Mouse (Mus musculus) myocyte (in vitro differentiated cells): Measurements from ENCODE around the gene Dbf4. TPM values are rescaled to one million over a fixed set of nuclear protein-coding genes. Genes with fewer than 3 reads are reported as not detected.

Source experiments
- H3K27me3 ChIP-seq: one replicate; pipeline ENCODE4 v1.6.1; 2011; ENCODE audit not compliant: control insufficient read depth, insufficient read depth, insufficient read length
- H3K36me3 ChIP-seq: one replicate; pipeline ENCODE4 v1.6.1; 2011; ENCODE audit not compliant: control insufficient read depth, insufficient read depth
- H3K4me2 ChIP-seq: one replicate; pipeline ENCODE4 v1.6.1; 2011; ENCODE audit warnings: low read depth, control low read depth
- H3K4me3 ChIP-seq: one replicate; pipeline ENCODE4 v1.5.1; 2011; ENCODE audit warnings: mild to moderate bottlenecking, control low read depth, moderate library complexity
- H3K79me2 ChIP-seq: one replicate; pipeline ENCODE4 v1.6.1; 2011; ENCODE audit not compliant: control insufficient read depth, insufficient read depth
- H3ac ChIP-seq: one replicate; pipeline ENCODE4 v1.6.1; 2011; ENCODE audit not compliant: control insufficient read depth, insufficient read length
- CEBPB ChIP-seq: IDR thresholded peaks from 2 replicates; pipeline ENCODE4 v1.6.1; 2011; ENCODE audit warnings: mild to moderate bottlenecking, moderate library complexity; ENCODE audit not compliant: poor library complexity, insufficient read depth, severe bottlenecking
- E2F4 ChIP-seq: IDR thresholded peaks from one replicate; pipeline ENCODE4 v1.6.1; 2011; ENCODE audit warnings: mild to moderate bottlenecking, control low read depth, moderate library complexity; ENCODE audit not compliant: insufficient read depth
- MAX ChIP-seq: IDR thresholded peaks from one replicate; pipeline ENCODE4 v1.6.1; 2011; ENCODE audit warnings: low read depth, mild to moderate bottlenecking, control low read depth
- MYOD1 ChIP-seq, 3 experiments: IDR thresholded peaks; one replicate each; pipeline ENCODE4 v1.6.1; 2011; ENCODE audit warnings: control low read depth in 2 of 3, low read depth in 2 of 3, mild to moderate bottlenecking in 2 of 3, moderate library complexity in 1 of 3; ENCODE audit not compliant: insufficient read length in 2 of 3, control insufficient read depth in 1 of 3
- MYOG ChIP-seq, 3 experiments: IDR thresholded peaks; one replicate each; pipeline ENCODE4 v1.6.1; 2011; ENCODE audit warnings: control low read depth in 2 of 3, low read depth in 2 of 3, mild to moderate bottlenecking in 2 of 3; ENCODE audit not compliant: insufficient read length in 2 of 3, control insufficient read depth in 1 of 3, insufficient read depth in 1 of 3
- POLR2A ChIP-seq: IDR thresholded peaks from one replicate; pipeline ENCODE4 v1.6.1; 2011; ENCODE audit warnings: low read depth, mild to moderate bottlenecking, control low read depth, moderate library complexity; ENCODE audit not compliant: insufficient read length
- POLR2AphosphoS2 ChIP-seq: IDR thresholded peaks from one replicate; pipeline ENCODE4 v1.6.1; 2011; ENCODE audit warnings: low read depth, control low read depth; ENCODE audit not compliant: insufficient read length
- REST ChIP-seq: IDR thresholded peaks from one replicate; pipeline ENCODE4 v1.6.1; 2011; ENCODE audit warnings: mild to moderate bottlenecking, control low read depth, moderate library complexity; ENCODE audit not compliant: insufficient read depth, insufficient read length
- SRF ChIP-seq: IDR thresholded peaks from one replicate; pipeline ENCODE4 v1.6.1; 2011; ENCODE audit warnings: low read depth; ENCODE audit not compliant: control insufficient read depth, insufficient read length
- TCF12 ChIP-seq: IDR thresholded peaks from one replicate; pipeline ENCODE4 v1.6.1; 2011; ENCODE audit warnings: mild to moderate bottlenecking, control low read depth; ENCODE audit not compliant: poor library complexity, insufficient read depth, severe bottlenecking
- TCF3 ChIP-seq: IDR thresholded peaks from one replicate; pipeline ENCODE4 v1.6.1; 2011; ENCODE audit warnings: low read depth, control low read depth; ENCODE audit not compliant: insufficient read length
- USF1 ChIP-seq: IDR thresholded peaks from one replicate; pipeline ENCODE4 v1.6.1; 2011; ENCODE audit warnings: low read depth, mild to moderate bottlenecking, control low read depth, moderate library complexity
- polyA plus RNA-seq: library from polyadenylated mRNA; unstranded; fragments of >200 nt; fragmentation: generic; extraction: Trizol; gene quantifications from one replicate; pipeline ENCODE4 v1.2.1, GENCODE M21; 2012; ENCODE audit warnings: missing spikeins

The Dbf4 gene
- 8.3 TPM for polyA plus RNA-seq

DNA sequence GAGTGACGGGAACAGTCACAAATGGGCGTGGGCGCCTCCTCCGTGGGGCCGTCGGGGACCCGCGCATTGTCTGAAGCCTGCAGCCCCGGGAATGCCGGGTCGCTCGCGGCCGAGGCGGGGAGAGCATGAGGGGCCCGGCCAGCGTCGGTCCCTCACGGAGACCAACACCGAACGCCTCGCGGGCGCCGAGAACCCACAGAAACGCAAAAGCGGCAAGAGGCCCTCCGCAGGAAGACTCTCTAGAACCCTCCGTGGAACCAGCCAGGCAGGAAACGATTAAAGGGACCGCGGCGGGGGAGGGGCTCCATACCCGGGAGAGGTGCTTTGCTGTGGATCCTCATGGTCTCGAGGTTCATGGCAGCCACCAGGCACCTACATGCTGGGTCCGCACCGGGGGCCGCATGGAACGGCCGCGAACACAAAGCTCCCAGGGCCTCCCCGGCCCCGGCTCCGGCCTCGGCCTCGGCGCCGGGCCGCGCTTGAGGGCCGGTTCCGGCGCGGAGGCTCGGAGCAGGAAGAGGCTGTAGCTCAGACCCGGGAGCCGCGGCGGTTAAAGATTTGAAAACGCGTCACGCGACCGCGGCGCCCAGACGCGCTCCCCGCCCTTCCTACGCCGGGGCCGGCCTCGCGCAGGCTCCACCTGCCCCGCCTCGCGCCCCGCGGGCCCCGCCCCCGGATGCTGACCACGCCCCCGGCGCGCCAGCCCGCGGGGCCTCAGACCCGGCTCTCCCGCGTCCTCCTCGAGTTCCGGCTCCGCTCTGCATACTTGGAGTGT is at the start of gene Dbf4, which contains the start of gene Slc25a40:
TSS of gene Dbf4 (minus strand) at position 560 of the 775 bp plus-strand sequence.
TSS of gene Slc25a40 (plus strand) at position 694 of the 775 bp plus-strand sequence.
- peaks cover 53% of the 10 kb centered on the region for H3K79me2 ChIP-seq
- peak within 1 kb of the TSS; percentile 75 for H3ac ChIP-seq
- H3K27me3 ChIP-seq: no peaks in the 10 kb centered on the region
- TF ChIP-seq POLR2A (peak; percentile 91), E2F4 (peak; percentile 87), MYOD1 (IDR thresholded peaks at IDR 0.05; ENCODE audit: control insufficient read depth in 1 of 3, insufficient read length in 2 of 3, low read depth in 2 of 3) (peak in 1 of 3 experiments; percentile 43), MYOG (IDR thresholded peaks at IDR 0.05; ENCODE audit: control insufficient read depth in 1 of 3, insufficient read depth in 1 of 3, insufficient read length in 2 of 3, low read depth in 2 of 3) (no peak)
- peak within 1 kb of the TSS; percentile 84 for H3K4me2 ChIP-seq
- H3K36me3 ChIP-seq: peaks cover 4% of the 10 kb centered on the region
- H3K4me3 ChIP-seq: peak within 1 kb of the TSS; percentile 65

- Histone ChIP-seq H3K4me3 (no peak overlapping the region), H3K27me3 (no peaks in the 10 kb centered on the region), H3K36me3 (no peaks in the 10 kb centered on the region), H3ac (no peak overlapping the region), H3K4me2 (no peak overlapping the region), H3K79me2 (no peaks in the 10 kb centered on the region)
- TF ChIP-seq POLR2A (no peak), MYOG (IDR thresholded peaks at IDR 0.05; ENCODE audit: control insufficient read depth in 1 of 3, insufficient read depth in 1 of 3, insufficient read length in 2 of 3, low read depth in 2 of 3) (no peak), SRF (no peak), USF1 (no peak), POLR2AphosphoS2 (no peak), TCF3 (no peak), TCF12 (no peak), REST (no peak), CEBPB (no peak), MYOD1 (IDR thresholded peaks at IDR 0.05; ENCODE audit: control insufficient read depth in 1 of 3, insufficient read length in 2 of 3, low read depth in 2 of 3) (no peak), E2F4 (no peak), MAX (no peak)
These were observed 34.0 kb upstream of the Dbf4 start for GRCm38 (mm10) chr5:8456561-8456960.

DNA sequence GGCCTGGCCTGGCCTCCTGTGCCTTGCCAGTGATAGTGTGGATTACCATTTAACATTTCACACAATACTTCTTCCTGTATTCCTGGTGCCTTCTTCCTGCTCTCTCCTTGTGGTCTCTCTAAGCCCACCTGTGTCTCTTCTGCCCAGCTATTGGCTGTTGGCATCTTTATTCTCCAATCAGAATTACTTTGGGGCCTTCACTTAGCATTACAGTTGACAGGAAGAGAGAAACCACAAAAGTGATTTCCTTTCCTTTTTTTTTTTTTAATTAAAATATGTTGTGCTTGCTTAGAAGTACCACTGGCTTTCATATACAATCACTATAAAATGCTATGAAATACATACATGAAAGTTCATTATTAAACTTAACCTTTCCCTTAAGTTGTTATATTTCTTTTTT is 33.0 kb upstream of the Dbf4 start:
- Histone ChIP-seq H3K4me2 (no peak overlapping the region), H3K36me3 (no peaks in the 10 kb centered on the region), H3ac (no peak overlapping the region), H3K4me3 (no peak overlapping the region), H3K27me3 (no peaks in the 10 kb centered on the region), H3K79me2 (no peaks in the 10 kb centered on the region)
- no peak for TF ChIP-seq POLR2A
- no peak for TF ChIP-seq SRF
- no peak for TF ChIP-seq REST
- no peak for TF ChIP-seq E2F4
- no peak for TF ChIP-seq MYOG (IDR thresholded peaks at IDR 0.05; ENCODE audit: control insufficient read depth in 1 of 3, insufficient read depth in 1 of 3, insufficient read length in 2 of 3, low read depth in 2 of 3)
- TF ChIP-seq TCF12: no peak
- no peak for TF ChIP-seq TCF3
- TF ChIP-seq CEBPB: no peak

- Histone ChIP-seq H3K4me2 (no peak overlapping the region), H3ac (no peak overlapping the region), H3K79me2 (no peaks in the 10 kb centered on the region), H3K4me3 (no peak overlapping the region), H3K27me3 (no peaks in the 10 kb centered on the region), H3K36me3 (peaks cover 11% of the 10 kb centered on the region)
- no peak for TF ChIP-seq TCF12
- TF ChIP-seq CEBPB: no peak
- no peak for TF ChIP-seq POLR2AphosphoS2
- TF ChIP-seq SRF: no peak
- no peak for TF ChIP-seq POLR2A
- TF ChIP-seq REST: no peak
- TF ChIP-seq MYOG (IDR thresholded peaks at IDR 0.05; ENCODE audit: control insufficient read depth in 1 of 3, insufficient read depth in 1 of 3, insufficient read length in 2 of 3, low read depth in 2 of 3): no peak
- no peak for TF ChIP-seq TCF3
- no peak for TF ChIP-seq USF1
- TF ChIP-seq E2F4: no peak
- no peak for TF ChIP-seq MYOD1 (IDR thresholded peaks at IDR 0.05; ENCODE audit: control insufficient read depth in 1 of 3, insufficient read length in 2 of 3, low read depth in 2 of 3)
- TF ChIP-seq MAX: no peak
These were observed 16.6 kb upstream of the Dbf4 start for GRCm38 (mm10) chr5:8439095-8439494.
